Mouse (Mus musculus) bone marrow macrophage, adult 2 months (primary cell): ENCODE data around the gene Aptx.

Experiments used
- CTCF ChIP-seq: IDR thresholded peaks from 2 replicates; pipeline ENCODE4 v1.5.1; 2012; ENCODE audit warnings: low read depth, mild to moderate bottlenecking, low read length, moderate library complexity
- POLR2A ChIP-seq: IDR thresholded peaks from 2 replicates; pipeline ENCODE4 v1.6.1; 2012; ENCODE audit warnings: mild to moderate bottlenecking, low read depth, low read length, borderline replicate concordance

DNA sequence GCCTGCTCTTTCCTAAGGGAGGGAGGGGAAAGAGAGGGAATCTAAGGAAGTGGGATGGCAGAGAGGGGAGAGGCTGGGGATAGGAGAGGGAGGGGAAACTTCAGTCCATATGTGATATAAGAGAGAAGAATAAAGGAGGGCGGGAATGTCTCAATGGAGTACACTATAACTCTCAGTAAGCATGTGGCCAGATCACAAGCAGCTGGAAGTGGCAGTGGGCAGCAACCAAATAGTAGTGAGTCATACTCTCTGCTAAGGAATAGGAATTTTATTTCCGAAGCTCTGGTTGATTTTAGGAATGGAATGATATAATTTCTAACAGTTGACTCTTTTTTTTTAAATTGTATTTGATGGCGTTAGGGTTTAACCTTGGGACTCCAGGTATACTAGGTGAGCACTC, 14.1 kb upstream of the Aptx start:
- no peak for TF ChIP-seq CTCF
- TF ChIP-seq POLR2A: no peak
